Mouse (Mus musculus): ENCODE measurements around the gene Vwa2.

DNA sequence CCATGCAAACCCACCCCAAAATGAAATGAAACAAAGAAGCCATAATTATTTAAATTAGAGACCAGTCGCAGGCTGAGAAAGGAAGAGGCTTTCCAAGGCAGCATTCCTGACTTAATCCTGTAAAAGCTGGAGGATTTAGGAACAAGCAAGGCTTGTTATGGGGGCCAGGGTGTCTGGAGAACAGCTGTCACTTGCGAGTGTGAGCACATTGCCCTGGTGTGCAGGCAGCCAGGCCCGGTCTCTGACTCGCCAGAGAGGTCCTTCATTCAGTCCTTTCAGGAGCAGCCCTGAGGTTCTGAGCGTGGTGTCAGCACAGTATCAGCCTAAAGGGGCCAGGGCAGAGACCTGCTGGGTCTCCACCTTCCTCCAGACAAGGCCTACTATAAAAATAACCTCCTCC, 14.6 kb downstream of the Vwa2 start:
- TF ChIP-seq CTCF (IDR thresholded peaks at IDR 0.05; ENCODE audit: low read depth) (no peak), EP300 (IDR thresholded peaks at IDR 0.05; ENCODE audit: low read depth) (no peak)

Measured in liver, embryonic 14.5 days (tissue).